22 mouse cellular contexts compared by ENCODE assay signal in the genomic region with DNA sequence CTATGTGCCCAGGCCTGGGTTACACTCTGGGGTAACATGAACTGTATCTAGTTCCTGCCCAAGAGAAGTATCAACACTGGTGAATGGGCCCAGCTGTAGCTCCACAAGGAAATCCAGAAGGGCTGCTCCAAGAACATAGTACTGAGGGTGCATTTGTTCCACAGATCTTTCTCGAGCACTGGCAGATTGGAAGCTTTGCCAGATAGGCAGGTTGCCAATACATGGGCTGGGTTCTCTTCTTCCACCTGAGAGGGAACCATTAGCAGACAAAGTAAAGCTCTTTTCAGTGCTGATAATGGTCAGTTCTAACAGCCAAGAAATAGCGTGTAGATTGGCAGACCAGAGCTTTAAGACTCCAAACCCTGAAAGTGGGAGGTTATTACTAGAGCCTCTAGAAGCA. TPM values are rescaled to one million over a fixed set of nuclear protein-coding genes. Genes with fewer than 3 reads are reported as not detected.
"Had no signal": no experiment of that assay in that cellular context is flagged by ENCODE, and none has a peak within 500 bp of the region (broad histone marks: within the 10 kb centered on the region; RNA-seq: fewer than 3 reads in every experiment).

No protein-coding gene starts in this region.

- H3K4me2 ChIP-seq: liver, embryonic 13.5 days; neural tube, embryonic 15.5 days had no signal

- H3K36me3 ChIP-seq: limb, embryonic 10.5 days; liver, embryonic 13.5 days; midbrain, embryonic 10.5 days; neural tube, embryonic 15.5 days had no signal

- H3K4me1 ChIP-seq: limb, embryonic 10.5 days; liver, embryonic 13.5 days; midbrain, embryonic 10.5 days; neural tube, embryonic 15.5 days had no signal

- H3K27ac ChIP-seq: limb, embryonic 10.5 days; liver, embryonic 13.5 days; midbrain, embryonic 10.5 days; neural tube, embryonic 15.5 days had no signal

- H3K9me3 ChIP-seq: limb, embryonic 10.5 days; liver, embryonic 13.5 days; midbrain, embryonic 10.5 days; neural tube, embryonic 15.5 days had no signal

- ATAC-seq: intestine, embryonic 16.5 days; liver, postnatal 0 days had no signal

- H3K27me3 ChIP-seq: liver, embryonic 13.5 days; neural tube, embryonic 15.5 days had no signal

- H3K9ac ChIP-seq: liver, embryonic 13.5 days; liver, postnatal 0 days; neural tube, embryonic 15.5 days had no signal

- DNase-seq: kidney, postnatal 25 days; liver, embryonic 13.5 days; liver, postnatal 0 days; midbrain, embryonic 14.5 days; right cerebral cortex, adult 18-20 months; right cerebral cortex, postnatal 25 days; thymus, postnatal 36 days had no signal

- H3K4me3 ChIP-seq: limb, embryonic 10.5 days; liver, embryonic 13.5 days; midbrain, embryonic 10.5 days; myocyte; neural tube, embryonic 15.5 days had no signal

RNA-seq across cellular contexts. Expression of gene Mbl1, which starts 3.9 kb away (rescaled TPM):
- total RNA-seq: layer of hippocampus, adult 18-20 months; layer of hippocampus, postnatal 14 days; left cerebral cortex, adult 18-20 months; left cerebral cortex, postnatal 14 days; megakaryocyte, adult 5-6 weeks had no signal
- polyA plus RNA-seq: limb, embryonic 10.5 days; limb, embryonic 14.5 days; midbrain, embryonic 10.5 days; midbrain, embryonic 14.5 days; myocyte; neural tube, embryonic 11.5 days; neural tube, embryonic 15.5 days; small intestine, adult 2 months; thymus, postnatal 0 days had no signal

RNA-seq across cellular contexts. Expression of gene Sftpa1, which starts 15.8 kb away (rescaled TPM):
- total RNA-seq: layer of hippocampus, adult 18-20 months; layer of hippocampus, postnatal 14 days; left cerebral cortex, adult 18-20 months; left cerebral cortex, postnatal 14 days; megakaryocyte, adult 5-6 weeks had no signal
- polyA plus RNA-seq: intestine, embryonic 16.5 days; limb, embryonic 10.5 days; limb, embryonic 14.5 days; midbrain, embryonic 10.5 days; midbrain, embryonic 14.5 days; myocyte; neural tube, embryonic 11.5 days; neural tube, embryonic 15.5 days; small intestine, adult 2 months; stomach, embryonic 16.5 days had no signal

RNA-seq across cellular contexts. Expression of gene Sftpd, which starts 37.6 kb away (rescaled TPM):
- total RNA-seq: layer of hippocampus, adult 18-20 months; layer of hippocampus, postnatal 14 days; left cerebral cortex, adult 18-20 months; left cerebral cortex, postnatal 14 days; megakaryocyte, adult 5-6 weeks had no signal
- polyA plus RNA-seq: limb, embryonic 10.5 days; limb, embryonic 14.5 days; midbrain, embryonic 10.5 days; midbrain, embryonic 14.5 days; myocyte; neural tube, embryonic 11.5 days; neural tube, embryonic 15.5 days; small intestine, adult 2 months had no signal

RNA-seq across cellular contexts. Expression of gene Mat1a, which starts 42.5 kb away (rescaled TPM):
- total RNA-seq: layer of hippocampus, adult 18-20 months; layer of hippocampus, postnatal 14 days; left cerebral cortex, adult 18-20 months; left cerebral cortex, postnatal 14 days; megakaryocyte, adult 5-6 weeks had no signal
- polyA plus RNA-seq: limb, embryonic 10.5 days; limb, embryonic 14.5 days; midbrain, embryonic 10.5 days; midbrain, embryonic 14.5 days; myocyte; neural tube, embryonic 11.5 days; neural tube, embryonic 15.5 days; small intestine, adult 2 months had no signal
